Mouse (Mus musculus): ENCODE measurements at regions not wholly inside any gene's neighbourhood (a gene's known extent, or its start where the extent isn't known, plus 50 kb on each side); places are given as distances from the start of the nearest gene placed in this dataset.

GRCm38 (mm10) chr9:41470010-41470409 lies 308.5 kb upstream of the Ubash3b start:
- Histone ChIP-seq H3K4me2 (ENCODE audit: low read length) (no peak overlapping the region), H3K9ac (ENCODE audit: low read length) (no peak overlapping the region), H3K4me3 (ENCODE audit: control insufficient read depth in 1 of 2, insufficient read depth in 1 of 2, low read depth in 1 of 2, low read length in 2 of 2) (no peak overlapping the region), H3K27me3 (ENCODE audit: control insufficient read depth, insufficient read depth, low read length) (no peaks in the 10 kb centered on the region), H3K4me1 (ENCODE audit: control insufficient read depth in 2 of 2, insufficient read depth in 2 of 2, low read length in 2 of 2) (peaks cover 6 to 11% of the 10 kb centered on the region in 2 experiments), H3K27ac (replicated peaks in 1 of 2; ENCODE audit: control insufficient read depth in 1 of 2, insufficient read depth in 1 of 2, low read depth in 2 of 2, low read length in 2 of 2) (peak overlapping the region; percentile 22 to 51; a peak in 3 of 4 replicates), H3K36me3 (ENCODE audit: control insufficient read depth, insufficient read depth, low read length) (no peaks in the 10 kb centered on the region), H3K9me3 (ENCODE audit: control insufficient read depth, low read length) (no peaks in the 10 kb centered on the region)
- 52% methylated on average over 6 of the region's 6 CpGs for WGBS
- 0 out of 2 replicates have a peak, but pooled peaks have one; percentile 34 for ATAC-seq (ENCODE audit: insufficient number of reproducible peaks, insufficient read depth, low FRiP score, low read depth)

- H3K36me3 ChIP-seq (ENCODE audit: control insufficient read depth, insufficient read depth, low read length) = no peaks in the 10 kb centered on the region
- 80% methylated on average over 5 of the region's 5 CpGs for WGBS
- no peak overlapping the region for H3K9ac ChIP-seq (ENCODE audit: low read length)
- no peak for ATAC-seq (ENCODE audit: insufficient number of reproducible peaks, insufficient read depth, low FRiP score, low read depth)
- H3K27me3 ChIP-seq (ENCODE audit: control insufficient read depth, insufficient read depth, low read length) = no peaks in the 10 kb centered on the region
- peak overlapping the region in 1 of 2 experiments; percentile 51; a peak in 2 of 4 replicates for H3K27ac ChIP-seq (replicated peaks in 1 of 2; ENCODE audit: control insufficient read depth in 1 of 2, insufficient read depth in 1 of 2, low read depth in 2 of 2, low read length in 2 of 2)
- H3K4me1 ChIP-seq (ENCODE audit: control insufficient read depth in 2 of 2, insufficient read depth in 2 of 2, low read length in 2 of 2) = peaks cover 1 to 8% of the 10 kb centered on the region in 2 experiments; a peak in 2 of 4 replicates
- no peaks in the 10 kb centered on the region for H3K9me3 ChIP-seq (ENCODE audit: control insufficient read depth, low read length)
- no peak overlapping the region for H3K4me3 ChIP-seq (ENCODE audit: control insufficient read depth in 1 of 2, insufficient read depth in 1 of 2, low read depth in 1 of 2, low read length in 2 of 2)
- H3K4me2 ChIP-seq (ENCODE audit: low read length) = no peak overlapping the region
Observed at GRCm38 (mm10) chr9:41469414-41469813, 307.9 kb upstream of the Ubash3b start.

- Histone ChIP-seq H3K9me3 (ENCODE audit: control insufficient read depth, low read length) (no peaks in the 10 kb centered on the region), H3K27ac (replicated peaks in 1 of 2; ENCODE audit: control insufficient read depth in 1 of 2, insufficient read depth in 1 of 2, low read depth in 2 of 2, low read length in 2 of 2) (no peak overlapping the region), H3K36me3 (ENCODE audit: control insufficient read depth, insufficient read depth, low read length) (no peaks in the 10 kb centered on the region), H3K9ac (ENCODE audit: low read length) (no peak overlapping the region), H3K4me2 (ENCODE audit: low read length) (no peak overlapping the region), H3K4me1 (ENCODE audit: control insufficient read depth in 2 of 2, insufficient read depth in 2 of 2, low read length in 2 of 2) (peaks cover 2 to 6% of the 10 kb centered on the region in 2 experiments; a peak in 2 of 4 replicates), H3K27me3 (ENCODE audit: control insufficient read depth, insufficient read depth, low read length) (no peaks in the 10 kb centered on the region), H3K4me3 (ENCODE audit: control insufficient read depth in 1 of 2, insufficient read depth in 1 of 2, low read depth in 1 of 2, low read length in 2 of 2) (no peak overlapping the region)
- WGBS = 81% methylated on average over 8 of the region's 8 CpGs
- no peak for ATAC-seq (ENCODE audit: insufficient number of reproducible peaks, insufficient read depth, low FRiP score, low read depth)
Observed at GRCm38 (mm10) chr9:41464057-41464685, 302.7 kb upstream of the Ubash3b start.

- H3K27me3 ChIP-seq (ENCODE audit: control insufficient read depth, insufficient read depth, low read length) = no peaks in the 10 kb centered on the region
- H3K36me3 ChIP-seq (ENCODE audit: control insufficient read depth, insufficient read depth, low read length) = no peaks in the 10 kb centered on the region
- ATAC-seq (ENCODE audit: insufficient number of reproducible peaks, insufficient read depth, low FRiP score, low read depth) = peak; percentile 80
- peak overlapping the region; percentile 13 to 52 for H3K27ac ChIP-seq (replicated peaks in 1 of 2; ENCODE audit: control insufficient read depth in 1 of 2, insufficient read depth in 1 of 2, low read depth in 2 of 2, low read length in 2 of 2)
- 6% methylated on average over 11 of the region's 11 CpGs for WGBS
- H3K9ac ChIP-seq (ENCODE audit: low read length) = no peak overlapping the region
- no peaks in the 10 kb centered on the region for H3K9me3 ChIP-seq (ENCODE audit: control insufficient read depth, low read length)
- H3K4me1 ChIP-seq (ENCODE audit: control insufficient read depth in 2 of 2, insufficient read depth in 2 of 2, low read length in 2 of 2) = peaks cover 2 to 6% of the 10 kb centered on the region in 2 experiments; a peak in 2 of 4 replicates
- H3K4me3 ChIP-seq (ENCODE audit: control insufficient read depth in 1 of 2, insufficient read depth in 1 of 2, low read depth in 1 of 2, low read length in 2 of 2) = no peak overlapping the region
- H3K4me2 ChIP-seq (ENCODE audit: low read length) = no peak overlapping the region
Observed at GRCm38 (mm10) chr9:41461742-41462141, 300.2 kb upstream of the Ubash3b start.

GRCm38 (mm10) chr9:41460709-41461108 lies 299.2 kb upstream of the Ubash3b start:
- no peak overlapping the region for H3K4me2 ChIP-seq (ENCODE audit: low read length)
- H3K4me1 ChIP-seq (ENCODE audit: control insufficient read depth in 2 of 2, insufficient read depth in 2 of 2, low read length in 2 of 2) = peaks cover 2 to 6% of the 10 kb centered on the region in 2 experiments; a peak in 2 of 4 replicates
- WGBS = 87% methylated on average over 6 of the region's 6 CpGs
- H3K9me3 ChIP-seq (ENCODE audit: control insufficient read depth, low read length) = no peaks in the 10 kb centered on the region
- H3K36me3 ChIP-seq (ENCODE audit: control insufficient read depth, insufficient read depth, low read length) = no peaks in the 10 kb centered on the region
- H3K4me3 ChIP-seq (ENCODE audit: control insufficient read depth in 1 of 2, insufficient read depth in 1 of 2, low read depth in 1 of 2, low read length in 2 of 2) = no peak overlapping the region
- no peak overlapping the region for H3K9ac ChIP-seq (ENCODE audit: low read length)
- no peak for ATAC-seq (ENCODE audit: insufficient number of reproducible peaks, insufficient read depth, low FRiP score, low read depth)
- no peaks in the 10 kb centered on the region for H3K27me3 ChIP-seq (ENCODE audit: control insufficient read depth, insufficient read depth, low read length)
- no peak overlapping the region for H3K27ac ChIP-seq (replicated peaks in 1 of 2; ENCODE audit: control insufficient read depth in 1 of 2, insufficient read depth in 1 of 2, low read depth in 2 of 2, low read length in 2 of 2)

DNA sequence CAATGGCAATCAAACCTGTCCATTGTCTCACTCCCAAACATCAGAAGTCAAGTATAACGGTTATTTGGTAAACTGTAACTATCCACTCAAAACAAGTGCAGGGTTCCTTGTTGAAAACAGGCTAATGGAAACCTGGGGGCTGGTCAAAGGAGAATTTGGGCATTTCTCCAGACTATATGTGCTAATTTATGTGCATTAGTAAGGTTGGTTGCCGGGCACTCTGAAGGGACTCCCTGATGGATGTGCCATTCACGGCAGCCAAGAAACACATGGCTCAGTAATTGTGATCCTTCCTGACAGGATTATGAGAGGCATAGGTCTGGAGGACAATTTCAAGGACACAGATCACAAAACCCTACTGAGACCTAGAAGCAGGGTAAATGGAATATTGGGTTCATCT lies 295.5 kb upstream of the Ubash3b start:
- Histone ChIP-seq H3K27ac (replicated peaks in 1 of 2; ENCODE audit: control insufficient read depth in 1 of 2, insufficient read depth in 1 of 2, low read depth in 2 of 2, low read length in 2 of 2) (no peak overlapping the region), H3K36me3 (ENCODE audit: control insufficient read depth, insufficient read depth, low read length) (no peaks in the 10 kb centered on the region), H3K27me3 (ENCODE audit: control insufficient read depth, insufficient read depth, low read length) (no peaks in the 10 kb centered on the region), H3K9me3 (ENCODE audit: control insufficient read depth, low read length) (no peaks in the 10 kb centered on the region), H3K9ac (ENCODE audit: low read length) (no peak overlapping the region), H3K4me2 (ENCODE audit: low read length) (no peak overlapping the region), H3K4me3 (ENCODE audit: control insufficient read depth in 1 of 2, insufficient read depth in 1 of 2, low read depth in 1 of 2, low read length in 2 of 2) (no peak overlapping the region), H3K4me1 (ENCODE audit: control insufficient read depth in 2 of 2, insufficient read depth in 2 of 2, low read length in 2 of 2) (peaks cover 2% of the 10 kb centered on the region in 2 experiments; a peak in 2 of 4 replicates)
- 77% methylated on average over 3 of the region's 3 CpGs for WGBS
- ATAC-seq (ENCODE audit: insufficient number of reproducible peaks, insufficient read depth, low FRiP score, low read depth) = no peak

DNA sequence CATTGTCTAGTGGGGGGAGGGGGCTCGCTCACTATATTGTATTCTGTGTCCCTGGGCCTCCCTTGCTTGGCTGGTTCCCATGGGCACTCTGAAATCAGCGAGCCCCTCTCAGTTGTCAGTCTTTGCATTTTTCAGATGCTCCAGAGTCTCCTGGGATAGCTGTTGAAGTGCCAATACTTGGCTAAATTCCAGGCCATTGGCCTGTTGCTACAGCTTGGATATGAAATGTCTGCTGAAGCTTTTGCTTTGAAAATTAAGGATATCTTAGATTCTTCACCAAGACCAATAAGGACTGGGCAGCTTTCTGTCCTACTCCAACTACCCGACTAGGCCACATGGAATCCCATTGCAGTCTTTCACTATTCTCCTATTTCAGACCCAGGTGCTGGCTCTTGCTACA lies 290.2 kb upstream of the Ubash3b start:
- Histone ChIP-seq H3K4me2 (ENCODE audit: low read length) (no peak overlapping the region), H3K9me3 (ENCODE audit: control insufficient read depth, low read length) (no peaks in the 10 kb centered on the region), H3K36me3 (ENCODE audit: control insufficient read depth, insufficient read depth, low read length) (no peaks in the 10 kb centered on the region), H3K27me3 (ENCODE audit: control insufficient read depth, insufficient read depth, low read length) (no peaks in the 10 kb centered on the region), H3K4me3 (ENCODE audit: control insufficient read depth in 1 of 2, insufficient read depth in 1 of 2, low read depth in 1 of 2, low read length in 2 of 2) (no peak overlapping the region), H3K9ac (ENCODE audit: low read length) (no peak overlapping the region), H3K27ac (replicated peaks in 1 of 2; ENCODE audit: control insufficient read depth in 1 of 2, insufficient read depth in 1 of 2, low read depth in 2 of 2, low read length in 2 of 2) (peak overlapping the region; percentile 15 to 24; a peak in 1 of 4 replicates), H3K4me1 (ENCODE audit: control insufficient read depth in 2 of 2, insufficient read depth in 2 of 2, low read length in 2 of 2) (peaks cover 20 to 38% of the 10 kb centered on the region in 2 experiments)
- 34% methylated on average over 3 of the region's 3 CpGs for WGBS
- ATAC-seq (ENCODE audit: insufficient number of reproducible peaks, insufficient read depth, low FRiP score, low read depth) = no peak

DNA sequence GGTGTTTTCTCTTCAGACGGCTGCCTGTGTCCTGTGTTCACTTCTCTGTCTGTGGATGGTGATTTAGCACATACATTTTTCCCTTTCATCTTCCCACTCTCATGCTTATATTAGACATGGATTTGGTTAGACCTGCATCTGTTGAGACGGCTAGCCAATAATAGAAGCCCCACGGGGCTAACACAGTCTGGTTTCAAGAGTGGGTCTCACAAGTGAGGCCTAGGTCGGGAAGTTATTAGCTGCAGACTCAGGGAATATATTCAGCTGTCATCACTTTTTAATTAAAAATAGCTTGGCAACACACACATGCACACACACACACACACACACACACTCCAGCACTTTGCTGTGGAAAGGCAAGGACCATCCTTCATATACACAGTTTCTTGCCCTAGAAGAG lies 287.7 kb upstream of the Ubash3b start:
- Histone ChIP-seq H3K36me3 (ENCODE audit: control insufficient read depth, insufficient read depth, low read length) (no peaks in the 10 kb centered on the region), H3K4me3 (ENCODE audit: control insufficient read depth in 1 of 2, insufficient read depth in 1 of 2, low read depth in 1 of 2, low read length in 2 of 2) (no peak overlapping the region), H3K4me1 (ENCODE audit: control insufficient read depth in 2 of 2, insufficient read depth in 2 of 2, low read length in 2 of 2) (peaks cover 24 to 41% of the 10 kb centered on the region in 2 experiments), H3K4me2 (ENCODE audit: low read length) (no peak overlapping the region), H3K9me3 (ENCODE audit: control insufficient read depth, low read length) (no peaks in the 10 kb centered on the region), H3K27ac (replicated peaks in 1 of 2; ENCODE audit: control insufficient read depth in 1 of 2, insufficient read depth in 1 of 2, low read depth in 2 of 2, low read length in 2 of 2) (peak overlapping the region in 1 of 2 experiments; percentile 87; a peak in 1 of 4 replicates), H3K9ac (ENCODE audit: low read length) (no peak overlapping the region), H3K27me3 (ENCODE audit: control insufficient read depth, insufficient read depth, low read length) (no peaks in the 10 kb centered on the region)
- 28% methylated on average over 4 of the region's 4 CpGs for WGBS
- no peak; the same call in 1 of the 2 replicates for ATAC-seq (ENCODE audit: insufficient number of reproducible peaks, insufficient read depth, low FRiP score, low read depth)

Measured in heart, embryonic 14.5 days (tissue).